Comparison of ENCODE assay signal across 27 mouse cellular contexts in genomic region chr6:4695778-4696177, GRCm38 (mm10). TPM values are rescaled to one million over a fixed set of nuclear protein-coding genes. Genes with fewer than 3 reads are reported as not detected.
DNase-seq lines count a peak whose midpoint lies in the region.
"Had no signal": no experiment of that assay in that cellular context is flagged by ENCODE, and none has a peak within 500 bp of the region (broad histone marks: within the 10 kb centered on the region; RNA-seq: fewer than 3 reads in every experiment).

No protein-coding gene starts in this region.

- no peak for DNase-seq in heart, embryonic 10.5 days (ENCODE audit: low spot score)
- DNase-seq in heart, postnatal 14 days: no peak
- DNase-seq in forelimb bud, embryonic 11.5 days (ENCODE audit: low read depth, low spot score): peak; percentile 27
- no peak for DNase-seq in limb, embryonic 10.5 days (ENCODE audit: low spot score)
- no peak for DNase-seq in lung, postnatal 25 days (ENCODE audit: low spot score)
- no peak for DNase-seq in left cerebral cortex, postnatal 25 days (ENCODE audit: low spot score in 2 of 2)
- DNase-seq: adrenal gland, postnatal 10 days; B cell, adult 2 months; cerebellum, adult 11 months; cerebellum, adult 2 months; cerebellum, adult 9-11 months; cerebellum, postnatal 25 days; embryo, embryonic 11 days; forebrain, postnatal 0 days; gastrocnemius, postnatal 10 days; gastrocnemius, postnatal 36 days; heart, adult 2 months; heart, postnatal 36 days had no signal

- 0 out of 2 replicates have a peak overlapping the region, but pooled peaks have one; percentile 23 for H3K27ac ChIP-seq in heart, embryonic 10.5 days
- H3K27ac ChIP-seq in limb, embryonic 10.5 days: peak overlapping the region; percentile 73
- H3K27ac ChIP-seq: embryonic facial prominence, embryonic 10.5 days; embryonic facial prominence, embryonic 13.5 days; forebrain, embryonic 13.5 days; heart, adult 2 months; hindbrain, embryonic 10.5 days; hindbrain, embryonic 13.5 days had no signal

- H3K4me1 ChIP-seq in heart, embryonic 10.5 days: 0 out of 2 replicates have a peak, but pooled peaks cover 2% of the 10 kb centered on the region
- H3K4me1 ChIP-seq in limb, embryonic 10.5 days: peaks cover 23% of the 10 kb centered on the region
- H3K4me1 ChIP-seq: embryonic facial prominence, embryonic 13.5 days; forebrain, embryonic 13.5 days; hindbrain, embryonic 10.5 days; hindbrain, embryonic 13.5 days had no signal

- H3K9me3 ChIP-seq in heart, embryonic 10.5 days: no peaks in the 10 kb centered on the region
- H3K9me3 ChIP-seq in limb, embryonic 10.5 days (replicated peaks): no peaks in the 10 kb centered on the region
- H3K9me3 ChIP-seq: embryonic facial prominence, embryonic 10.5 days; forebrain, embryonic 13.5 days; G1E; hindbrain, embryonic 10.5 days; hindbrain, embryonic 13.5 days had no signal

- no peak overlapping the region for H3K4me3 ChIP-seq in heart, embryonic 10.5 days
- H3K4me3 ChIP-seq in limb, embryonic 10.5 days: no peak overlapping the region; the same call in 1 of the 2 replicates
- H3K4me3 ChIP-seq: embryonic facial prominence, embryonic 10.5 days; embryonic facial prominence, embryonic 13.5 days; erythroblast, embryonic 14.5 days; forebrain, embryonic 13.5 days; heart, adult 2 months; hindbrain, embryonic 10.5 days; hindbrain, embryonic 13.5 days had no signal

- no peaks in the 10 kb centered on the region for H3K27me3 ChIP-seq in heart, embryonic 10.5 days (ENCODE audit: insufficient read depth, poor library complexity, severe bottlenecking)
- H3K27me3 ChIP-seq in limb, embryonic 10.5 days (ENCODE audit: low read depth, poor library complexity, severe bottlenecking): no peaks in the 10 kb centered on the region
- H3K27me3 ChIP-seq: CH12.LX; embryonic facial prominence, embryonic 13.5 days; forebrain, embryonic 13.5 days; hindbrain, embryonic 13.5 days had no signal

- intact Hi-C loops in heart, postnatal 14 days (cut with DNase I): no loop called here
- intact Hi-C loops in left cerebral cortex, postnatal 25 days (cut with DNase I): no loop called here

- 67% methylated on average over 3 of the region's 3 CpGs for WGBS in heart, embryonic 10.5 days
- 33% methylated on average over 3 of the region's 3 CpGs for WGBS in limb, embryonic 10.5 days

- H3K36me3 ChIP-seq in heart, embryonic 10.5 days: peaks cover 4% of the 10 kb centered on the region; the same call in 1 of the 2 replicates
- H3K36me3 ChIP-seq in limb, embryonic 10.5 days: peaks cover 9% of the 10 kb centered on the region
- H3K36me3 ChIP-seq: G1E had no signal

RNA-seq across cellular contexts. Expression of gene Sgce, which starts 51.2 kb away (rescaled TPM):
- polyA plus RNA-seq in heart, embryonic 10.5 days (2016; fragmentation: Nextera tagmentation; extraction: Ambion mirVana): 52.9 and 58.3 TPM in 2 replicates
- total RNA-seq in heart, postnatal 14 days (2021): 10 to 100 TPM; 27.8 to 29.0 TPM
- 38.5 and 52.3 TPM in 2 replicates for polyA plus RNA-seq in limb, embryonic 10.5 days (2016; fragmentation: Nextera tagmentation; extraction: Ambion mirVana)
- total RNA-seq in left cerebral cortex, postnatal 25 days (2021): 10 to 100 TPM; 34.7 to 35.1 TPM
- total RNA-seq: CH12.LX had no signal
- polyA plus RNA-seq: erythroblast, embryonic 14.5 days; G1E had no signal

RNA-seq across cellular contexts. Expression of gene Peg10, which starts 51.3 kb away (rescaled TPM):
- polyA plus RNA-seq in heart, embryonic 10.5 days (2016; fragmentation: Nextera tagmentation; extraction: Ambion mirVana): 5.9 and 16.6 TPM in 2 replicates
- 1 to 10 TPM; 1.4 to 1.5 TPM for total RNA-seq in heart, postnatal 14 days (2021)
- 32.7 and 33.5 TPM in 2 replicates for polyA plus RNA-seq in limb, embryonic 10.5 days (2016; fragmentation: Nextera tagmentation; extraction: Ambion mirVana)
- total RNA-seq in left cerebral cortex, postnatal 25 days (2021): 10 to 100 TPM; 12.5 to 19.1 TPM
- total RNA-seq: CH12.LX had no signal
- polyA plus RNA-seq: G1E; inflammation-experienced regulatory T-cells, adult 6 months had no signal

Comparison
In these comparisons a context has a peak if more than half of its experiments do, and no peak if none do; other contexts are left out.
1. RNA of gene Peg10, which starts 51.3 kb away (total RNA-seq): 12.5 to 19.1 TPM in left cerebral cortex, postnatal 25 days; 1.4 to 1.5 TPM in heart, postnatal 14 days; every median in the first group is over 4 times any median in the second.